Mouse (Mus musculus): ENCODE data around the gene Fam186a.

DNA sequence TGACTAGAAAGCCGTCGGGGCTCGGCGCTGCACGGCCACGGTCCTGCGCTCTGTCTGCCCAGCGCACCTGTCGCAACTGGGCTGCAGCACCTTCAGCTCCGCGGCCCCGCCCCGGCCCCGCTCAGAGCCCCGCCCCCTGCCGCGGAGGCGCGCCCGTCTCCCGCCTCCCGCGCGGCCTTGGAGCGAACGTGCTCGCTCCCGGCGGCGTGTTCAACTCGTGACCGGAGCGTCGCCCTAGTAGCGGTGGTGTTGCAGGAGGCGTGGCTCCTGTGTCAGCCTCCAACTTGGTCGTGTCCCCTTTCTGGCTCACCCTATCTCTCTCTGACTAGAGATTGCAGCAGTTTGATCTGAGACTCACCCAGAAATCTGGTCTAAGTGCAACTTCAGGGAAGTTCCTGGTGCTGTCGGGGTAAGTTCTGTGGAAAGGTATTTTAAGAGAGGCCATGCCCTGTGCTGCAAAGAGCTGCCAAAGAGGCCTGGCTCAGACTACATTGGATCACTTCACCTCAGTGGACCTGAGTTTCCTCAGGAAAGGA lies 91.5 kb downstream of the Fam186a start, which contains the start of gene Lima1:
- TF ChIP-seq MYOG (IDR thresholded peaks at IDR 0.05; ENCODE audit: control insufficient read depth, extremely low read depth, insufficient read length) (no peak), CTCF (IDR thresholded peaks at IDR 0.05; ENCODE audit: control insufficient read depth, insufficient read depth, insufficient read length) (no peak), FOSL1 (IDR thresholded peaks at IDR 0.05; ENCODE audit: insufficient read depth, low read length, poor library complexity, severe bottlenecking) (no peak), MAX (IDR thresholded peaks at IDR 0.05) (peak; percentile 65), CEBPB (IDR thresholded peaks at IDR 0.05; ENCODE audit: low read depth) (no peak)
